ENCODE assay signal across 13 mouse cellular contexts in the genomic region with DNA sequence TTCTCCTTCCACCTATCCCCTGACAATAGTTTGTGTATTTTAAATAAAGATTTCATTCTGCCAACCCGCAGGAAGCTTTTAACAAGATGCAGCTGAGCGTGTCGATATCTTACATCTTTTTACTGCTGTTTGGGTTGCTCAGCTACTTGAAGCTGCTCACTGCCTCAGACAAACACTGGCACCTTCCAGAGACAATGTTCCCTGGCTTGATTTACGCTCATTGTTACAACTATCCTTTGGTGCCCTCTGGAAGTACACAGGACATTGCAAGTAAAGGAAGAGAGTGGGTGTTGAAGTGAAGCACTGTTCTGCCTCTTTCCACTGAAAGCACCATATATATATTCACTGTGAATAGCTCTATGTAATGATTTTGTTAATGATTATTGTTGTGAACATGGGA. TPM values are rescaled to one million over a fixed set of nuclear protein-coding genes. Genes with fewer than 3 reads are reported as not detected.
DNase-seq lines count a peak whose midpoint lies in the region; TF ChIP-seq lines count a peak whose summit lies in the region.
"Had no signal": no experiment of that assay in that cellular context is flagged by ENCODE, and none has a peak within 500 bp of the region (broad histone marks: within the 10 kb centered on the region; RNA-seq: fewer than 3 reads in every experiment).

No protein-coding gene starts in this region.

- TF ChIP-seq CTCF in brain, embryonic 14.5 days (IDR thresholded peaks at IDR 0.05; ENCODE audit: borderline replicate concordance, extremely low read depth, insufficient read depth, insufficient read length): no peak

- peak; percentile 16 to 31 for DNase-seq in frontal cortex, postnatal 36 days (ENCODE audit: low spot score in 2 of 2)
- DNase-seq in frontal cortex, postnatal 14 days (ENCODE audit: low spot score in 2 of 2): no peak
- DNase-seq in left cerebral cortex, postnatal 14 days (ENCODE audit: low spot score in 2 of 2): peak; percentile 11 to 25
- no peak for DNase-seq in left cerebral cortex, postnatal 4 days
- DNase-seq in brain, embryonic 14.5 days (ENCODE audit: low read depth): peak; percentile 51
- peak; percentile 12 to 22 for DNase-seq in left cerebral cortex, postnatal 36 days (ENCODE audit: low spot score in 2 of 2)
- DNase-seq in embryo, embryonic 10 days (ENCODE audit: low spot score): no peak
- no peak for DNase-seq in heart, postnatal 36 days
- DNase-seq: cerebellum, adult 18-20 months; kidney, postnatal 10 days; lung, embryonic 14.5 days had no signal

- no peak for TF ChIP-seq POLR2A in brain, embryonic 14.5 days (IDR thresholded peaks at IDR 0.05; ENCODE audit: borderline replicate concordance, extremely low read depth, insufficient read depth, insufficient read length, poor library complexity, severe bottlenecking)

- intact Hi-C loops in left cerebral cortex, postnatal 14 days (cut with DNase I): loop anchor here (5.0 to 10.0 kb wide), 3 partner anchors 211 to 838 kb away; no protein-coding TSS in a partner anchor
- intact Hi-C loops in left cerebral cortex, postnatal 4 days (cut with DNase I): loop anchor here (5.0 to 10.0 kb wide), 2 partner anchors 381 to 838 kb away; no protein-coding TSS in a partner anchor
- intact Hi-C loops in left cerebral cortex, postnatal 36 days (cut with DNase I): no loop called here
- intact Hi-C loops in heart, postnatal 36 days (cut with DNase I): no loop called here

RNA-seq across cellular contexts. Expression of gene Ptprd, which starts 2.2 kb away (rescaled TPM):
- total RNA-seq in left cerebral cortex, postnatal 14 days (2021): 100 to 1,000 TPM; 357 to 391 TPM
- 100 to 1,000 TPM; 386 to 447 TPM for total RNA-seq in left cerebral cortex, postnatal 4 days (2021)
- 94.5 and 118 TPM in 2 replicates for polyA plus RNA-seq in brain, embryonic 14.5 days (2012; rRNA removed)
- total RNA-seq in left cerebral cortex, postnatal 36 days (2021): 100 to 1,000 TPM; 313 to 350 TPM
- 1 to 10 TPM; 7.3 to 9.6 TPM for total RNA-seq in heart, postnatal 36 days (2021)
- total RNA-seq: megakaryocyte progenitor cell, adult 5-6 weeks had no signal
- polyA plus RNA-seq: G1E had no signal

Comparison
In these comparisons a context has a peak if more than half of its experiments do, and no peak if none do; other contexts are left out.
1. DNase-seq: peak in frontal cortex, postnatal 36 days (2 of 2), left cerebral cortex, postnatal 14 days (2 of 2), brain, embryonic 14.5 days (single experiment) and left cerebral cortex, postnatal 36 days (2 of 2); none in frontal cortex, postnatal 14 days (0 of 2), left cerebral cortex, postnatal 4 days (single experiment), embryo, embryonic 10 days (single experiment) and heart, postnatal 36 days (0 of 2).
2. intact Hi-C loops: an anchor here in left cerebral cortex, postnatal 14 days (5.0 to 10.0 kb wide) and left cerebral cortex, postnatal 4 days (5.0 to 10.0 kb wide); none called in left cerebral cortex, postnatal 36 days and heart, postnatal 36 days.
3. RNA of gene Ptprd, which starts 2.2 kb away (total RNA-seq): 386 to 447 TPM in left cerebral cortex, postnatal 4 days, 357 to 391 TPM in left cerebral cortex, postnatal 14 days and 313 to 350 TPM in left cerebral cortex, postnatal 36 days; 7.3 to 9.6 TPM in heart, postnatal 36 days; every median in the first group is over 10 times any median in the second.